Mouse (Mus musculus) midbrain, embryonic 15.5 days (tissue): ENCODE data around the gene Lgals3. TPM values are rescaled to one million over a fixed set of nuclear protein-coding genes. Genes with fewer than 3 reads are reported as not detected.

Source experiments
- ATAC-seq: fragments of 200-750 bp; cut with Nextera tagmentation; replicated peaks from 2 replicates; pipeline ENCODE4 v1.8.0; 2017; ENCODE audit warnings: moderate TSS enrichment
- H3K27ac ChIP-seq: fragments of 300-500 bp; sonication (generic); 2 replicates; pipeline ENCODE4 v1.5.1; 2015; ENCODE audit warnings: mild to moderate bottlenecking, inconsistent platforms
- H3K27me3 ChIP-seq: fragments of 300-500 bp; sonication (generic); replicated peaks from 2 replicates; pipeline ENCODE4 v1.6.1; 2015; ENCODE audit warnings: inconsistent platforms
- H3K36me3 ChIP-seq: fragments of 300-500 bp; sonication (generic); replicated peaks from 2 replicates; pipeline ENCODE4 v1.6.1; 2015; ENCODE audit warnings: inconsistent platforms
- H3K4me1 ChIP-seq: fragments of 300-500 bp; sonication (generic); 2 replicates; pipeline ENCODE4 v1.6.1; 2015; ENCODE audit warnings: inconsistent platforms
- H3K4me2 ChIP-seq: fragments of 300-500 bp; sonication (generic); 2 replicates; pipeline ENCODE4 v1.6.1; 2015; ENCODE audit warnings: inconsistent platforms, mild to moderate bottlenecking, moderate library complexity
- H3K4me3 ChIP-seq: fragments of 300-500 bp; sonication (generic); 2 replicates; pipeline ENCODE4 v1.5.1; 2015; ENCODE audit warnings: mild to moderate bottlenecking, inconsistent platforms
- H3K9ac ChIP-seq: fragments of 300-500 bp; sonication (generic); 2 replicates; pipeline ENCODE4 v1.6.1; 2015; ENCODE audit warnings: mild to moderate bottlenecking, inconsistent platforms
- H3K9me3 ChIP-seq: fragments of 300-500 bp; sonication (generic); 2 replicates; pipeline ENCODE4 v1.6.1; 2016; ENCODE audit warnings: inconsistent platforms
- WGBS: fragments of 180-500 bp; shearing (Covaris S2); methylation state at CpG from one replicate; pipeline ENCODE4 v1.1.7; 2015; ENCODE audit warnings: mixed read lengths; 5-methylcytosine and 5-hydroxymethylcytosine counted together
- polyA plus RNA-seq: library from polyadenylated mRNA; unstranded; fragments of >200 nt; fragmentation: Nextera tagmentation; extraction: Ambion mirVana; gene quantifications from 2 replicates; pipeline ENCODE4 v1.2.1, GENCODE M21; 2015

Gene Lgals3
- polyA plus RNA-seq, 1 experiment from 2014 or later: 3.6 TPM

GRCm38 (mm10) chr14:47417346-47417745, 49.8 kb downstream of the Lgals3 start:
- WGBS: 30% methylated on average over 3 of the region's 3 CpGs
- H3K27ac ChIP-seq: no peak overlapping the region
- peaks cover 13% of the 10 kb centered on the region for H3K4me1 ChIP-seq
- H3K9me3 ChIP-seq: no peaks in the 10 kb centered on the region
- no peak overlapping the region for H3K9ac ChIP-seq
- H3K4me3 ChIP-seq: peak overlapping the region; percentile 52
- H3K27me3 ChIP-seq: no peaks in the 10 kb centered on the region
- no peak for ATAC-seq
- no peaks in the 10 kb centered on the region for H3K36me3 ChIP-seq
- H3K4me2 ChIP-seq: peak overlapping the region; percentile 69

DNA sequence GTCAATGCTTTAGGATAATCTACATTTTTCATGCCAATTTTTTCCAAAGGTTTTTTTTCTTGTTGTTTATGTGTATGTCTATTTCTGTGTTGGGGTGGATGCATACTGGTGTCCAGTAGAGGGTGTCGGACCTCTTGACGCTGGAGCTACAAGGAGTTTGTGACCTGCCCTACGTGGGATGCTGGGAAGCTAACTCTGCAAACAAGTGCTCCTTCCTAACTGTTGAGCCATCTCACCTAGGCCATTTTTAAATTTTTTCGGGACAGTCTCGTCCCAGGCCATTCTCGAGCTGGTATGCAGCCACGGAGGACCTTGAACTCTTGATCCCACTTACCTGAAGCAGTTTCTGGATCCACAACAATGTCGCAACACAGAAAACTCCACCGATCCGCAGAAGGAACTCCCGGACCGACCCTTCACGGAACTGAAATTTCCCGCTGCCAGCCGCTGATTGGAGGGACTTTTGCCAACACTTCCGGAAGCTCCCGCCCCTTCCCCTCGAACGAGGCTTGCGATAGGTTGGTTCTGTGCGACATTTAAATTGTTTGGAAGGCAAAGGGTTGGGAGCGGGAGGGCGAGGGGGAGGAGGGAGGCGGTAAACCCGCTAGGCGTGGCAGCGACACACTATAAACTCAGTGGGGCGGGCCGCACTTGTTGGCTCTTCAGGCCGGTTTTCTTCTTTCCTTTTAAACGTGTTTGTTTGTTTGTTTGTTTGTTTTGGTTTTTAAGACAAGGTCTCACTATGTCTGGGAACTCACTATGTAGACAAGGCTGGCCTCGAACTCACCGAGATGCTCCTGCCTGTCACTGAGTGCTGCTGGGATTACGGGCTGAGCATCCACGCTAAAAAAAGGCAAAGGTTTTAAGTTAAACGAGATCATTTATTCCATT, 50.5 kb downstream of the Lgals3 start, which contains the start of gene Dlgap5:
Gene Dlgap5 (minus strand): TSS at position 633 of the 891 bp plus-strand sequence.
- Histone ChIP-seq H3K4me2 (peak within 1 kb of the TSS; percentile 69), H3K27me3 (no peaks in the 10 kb centered on the region), H3K36me3 (no peaks in the 10 kb centered on the region), H3K4me1 (peaks cover 13% of the 10 kb centered on the region), H3K27ac (no peak within 1 kb of the TSS), H3K9ac (peak within 1 kb of the TSS; percentile 36; the same call in 1 of the 2 replicates), H3K4me3 (peak within 1 kb of the TSS; percentile 52), H3K9me3 (no peaks in the 10 kb centered on the region)
- ATAC-seq: peak; percentile 99
- WGBS: 1% methylated on average over 36 of the region's 36 CpGs

GRCm38 (mm10) chr14:47418666-47418991, 51.1 kb downstream of the Lgals3 start:
- Histone ChIP-seq H3K4me1 (peaks cover 13% of the 10 kb centered on the region), H3K9ac (peak overlapping the region; percentile 36; the same call in 1 of the 2 replicates), H3K27me3 (no peaks in the 10 kb centered on the region), H3K27ac (no peak overlapping the region), H3K9me3 (no peaks in the 10 kb centered on the region), H3K4me2 (peak overlapping the region; percentile 69), H3K36me3 (no peaks in the 10 kb centered on the region), H3K4me3 (peak overlapping the region; percentile 52)
- 52% methylated on average over 5 of the region's 5 CpGs for whole genome bisulfite sequencing
- ATAC-seq: no peak

DNA sequence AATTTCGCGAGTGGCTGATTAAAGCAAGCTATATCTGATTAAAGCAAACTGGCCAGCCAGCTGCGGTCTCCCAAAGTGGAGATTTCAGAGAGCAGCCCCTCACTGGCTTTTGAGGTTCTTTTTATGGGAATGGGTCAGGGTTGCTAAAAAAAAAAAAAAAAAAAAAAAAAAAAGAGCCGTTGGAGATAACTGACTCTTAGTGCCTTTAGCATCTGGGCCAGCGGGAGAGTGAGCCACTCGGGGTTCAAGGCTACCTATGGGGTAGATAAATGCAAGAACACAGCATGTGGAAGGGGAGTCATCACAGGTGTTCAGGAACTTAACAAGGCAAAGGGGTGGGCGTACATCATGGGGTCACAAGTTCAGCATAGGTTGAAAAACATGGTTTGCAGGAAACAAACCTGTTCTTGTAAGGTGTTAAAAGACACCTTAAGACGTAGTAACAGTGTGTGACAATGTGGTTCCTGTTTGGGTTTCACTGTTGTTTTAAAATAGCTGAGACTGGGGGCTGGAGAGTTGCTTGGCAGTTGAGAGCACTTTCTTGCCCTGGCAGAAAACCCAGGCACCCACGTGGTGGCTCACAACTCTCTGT, 51.6 kb downstream of the Lgals3 start:
- ATAC-seq: no peak
- peaks cover 13% of the 10 kb centered on the region for H3K4me1 ChIP-seq

DNA sequence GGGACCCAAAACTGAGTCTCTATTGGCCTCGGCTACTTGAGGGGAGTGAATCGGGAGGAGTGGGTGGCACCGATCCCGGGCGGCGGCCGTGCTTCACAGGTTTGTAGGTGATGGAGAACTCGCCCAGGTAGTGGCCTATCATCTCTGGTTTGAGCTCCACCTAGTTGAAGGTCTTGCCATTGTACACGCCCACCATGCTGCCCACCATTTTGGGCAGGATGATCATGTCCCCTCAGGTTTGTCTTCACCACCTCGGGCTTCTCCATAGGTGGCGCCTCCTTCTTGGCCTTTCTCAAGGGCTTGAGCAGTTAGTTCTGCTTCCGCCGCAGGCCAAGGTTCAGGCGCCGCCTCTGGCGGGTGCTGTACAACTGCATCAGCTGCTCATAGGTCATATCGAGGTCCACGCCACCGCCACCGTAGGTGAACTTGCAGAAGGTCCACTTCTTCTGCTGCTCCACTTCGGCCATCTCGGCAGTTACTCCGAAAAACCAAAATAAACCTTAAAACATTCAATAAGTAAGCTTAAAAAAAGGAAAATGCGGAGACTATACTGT, 52.2 kb downstream of the Lgals3 start:
- peaks cover 13% of the 10 kb centered on the region for H3K4me1 ChIP-seq
- no peak for ATAC-seq
- no peak overlapping the region for H3K4me2 ChIP-seq
- H3K36me3 ChIP-seq: no peaks in the 10 kb centered on the region
- H3K9me3 ChIP-seq: no peaks in the 10 kb centered on the region
- no peaks in the 10 kb centered on the region for H3K27me3 ChIP-seq
- H3K4me3 ChIP-seq: no peak overlapping the region
- H3K9ac ChIP-seq: no peak overlapping the region
- 93% methylated on average over 24 of the region's 24 CpGs for WGBS
- H3K27ac ChIP-seq: no peak overlapping the region

More for the DNA sequence above, 51.6 kb downstream of the Lgals3 start:
- no peaks in the 10 kb centered on the region for H3K27me3 ChIP-seq
- no peaks in the 10 kb centered on the region for H3K9me3 ChIP-seq
- no peak overlapping the region for H3K9ac ChIP-seq
- H3K4me2 ChIP-seq: no peak overlapping the region
- no peaks in the 10 kb centered on the region for H3K36me3 ChIP-seq
- H3K4me3 ChIP-seq: no peak overlapping the region
- WGBS: 88% methylated on average over 9 of the region's 9 CpGs
- no peak overlapping the region for H3K27ac ChIP-seq

DNA sequence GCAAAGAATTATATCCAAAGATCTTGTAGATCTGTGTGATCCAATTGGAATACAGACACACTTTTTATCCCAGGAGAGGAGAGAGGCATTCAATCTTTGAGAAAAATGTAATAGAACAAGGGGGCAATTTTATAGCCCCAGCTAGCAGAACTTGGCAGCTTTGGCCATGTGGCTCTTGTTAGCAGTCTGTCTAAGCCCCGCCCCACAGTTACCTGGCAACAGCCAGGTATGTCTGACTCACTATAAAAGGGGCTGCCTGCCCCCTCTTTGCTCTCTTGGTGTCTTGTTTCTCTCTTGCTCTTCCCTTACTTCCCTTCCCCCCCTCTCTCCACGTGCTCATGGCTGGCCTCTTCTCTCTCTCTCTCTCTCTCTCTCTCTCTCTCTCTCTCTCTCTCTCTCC, 54.1 kb downstream of the Lgals3 start:
- WGBS: 41% methylated on average over 2 of the region's 2 CpGs
- no peak for ATAC-seq

DNA sequence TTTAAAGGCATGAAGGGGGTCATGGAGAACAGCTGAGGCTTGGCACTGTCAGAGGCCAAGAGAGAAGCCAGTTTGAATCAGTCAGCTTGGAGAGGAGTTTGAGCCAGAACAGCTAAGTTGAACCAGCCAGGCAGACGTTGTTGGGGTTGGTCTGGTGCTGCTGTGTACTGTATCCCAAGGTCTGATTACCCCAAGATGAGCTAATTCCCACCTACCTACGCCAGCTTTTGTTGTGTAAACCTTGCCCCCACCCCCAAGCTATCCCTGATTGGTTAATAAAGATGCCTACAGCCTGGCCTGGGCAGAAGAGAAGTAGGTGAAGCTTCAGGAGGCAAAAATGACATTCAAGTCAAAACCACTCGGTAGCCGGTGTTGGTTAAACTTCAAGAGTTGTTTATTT, 54.9 kb downstream of the Lgals3 start:
- 66% methylated on average over 4 of the region's 4 CpGs for WGBS
- H3K4me1 ChIP-seq: peaks cover 8% of the 10 kb centered on the region
- no peaks in the 10 kb centered on the region for H3K27me3 ChIP-seq
- H3K4me3 ChIP-seq: no peak overlapping the region
- H3K36me3 ChIP-seq: no peaks in the 10 kb centered on the region
- H3K4me2 ChIP-seq: no peak overlapping the region
- no peaks in the 10 kb centered on the region for H3K9me3 ChIP-seq
- H3K9ac ChIP-seq: no peak overlapping the region
- no peak overlapping the region for H3K27ac ChIP-seq
- no peak for ATAC-seq

More for the DNA sequence above, 54.1 kb downstream of the Lgals3 start:
- no peaks in the 10 kb centered on the region for H3K9me3 ChIP-seq
- peaks cover 13% of the 10 kb centered on the region for H3K4me1 ChIP-seq
- no peak overlapping the region for H3K9ac ChIP-seq
- H3K27ac ChIP-seq: no peak overlapping the region
- H3K27me3 ChIP-seq: no peaks in the 10 kb centered on the region
- no peaks in the 10 kb centered on the region for H3K36me3 ChIP-seq
- no peak overlapping the region for H3K4me3 ChIP-seq
- no peak overlapping the region for H3K4me2 ChIP-seq

DNA sequence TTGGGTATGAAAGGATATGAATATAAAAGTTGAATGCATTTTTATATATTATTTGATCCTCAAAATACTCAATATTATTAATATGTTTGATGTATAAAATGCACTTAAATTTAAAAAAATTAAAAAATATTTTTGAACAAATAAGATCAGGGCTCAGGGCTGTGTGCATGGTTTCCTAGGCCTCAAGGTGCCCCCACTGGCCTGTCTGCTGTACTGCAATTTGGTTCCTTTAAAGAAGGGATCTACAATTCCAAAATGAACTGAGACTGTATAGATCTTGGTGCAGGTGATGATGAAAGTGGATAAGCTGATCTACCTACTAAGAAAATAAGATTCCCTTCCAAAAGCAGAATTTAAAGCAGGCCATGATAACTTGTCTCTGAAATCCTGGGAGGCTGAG, 65.4 kb downstream of the Lgals3 start:
- H3K27ac ChIP-seq: no peak overlapping the region
- H3K36me3 ChIP-seq: no peaks in the 10 kb centered on the region
- H3K4me2 ChIP-seq: no peak overlapping the region
- no peak overlapping the region for H3K9ac ChIP-seq
- ATAC-seq: no peak
- H3K27me3 ChIP-seq: no peaks in the 10 kb centered on the region
- H3K4me1 ChIP-seq: no peaks in the 10 kb centered on the region
- H3K4me3 ChIP-seq: no peak overlapping the region
- H3K9me3 ChIP-seq: no peaks in the 10 kb centered on the region

Other genes with a start within 250 kb of the Lgals3 start
- 5.7 and 5.9 TPM in 2 replicates for gene Gch1, start 178.3 kb upstream of the Lgals3 start, polyA plus RNA-seq
- gene Wdhd1, start 90.9 kb upstream of the Lgals3 start, polyA plus RNA-seq: 17.3 and 18.1 TPM in 2 replicates
- 2.0 and 2.4 TPM in 2 replicates for gene Socs4, start 90.8 kb upstream of the Lgals3 start, polyA plus RNA-seq
- gene Mapk1ip1l, start 69.5 kb upstream of the Lgals3 start, polyA plus RNA-seq: 47.5 and 49.3 TPM in 2 replicates
- 6.8 and 7.8 TPM in 2 replicates for gene Dlgap5, start 50.7 kb downstream of the Lgals3 start, polyA plus RNA-seq
- gene Fbxo34, start 82.7 kb downstream of the Lgals3 start, polyA plus RNA-seq: 31.9 and 36.0 TPM in 2 replicates
- gene Atg14, start 202.9 kb downstream of the Lgals3 start, polyA plus RNA-seq: 17.9 and 21.7 TPM in 2 replicates